Comparison of ENCODE assay signal across 12 mouse cellular contexts in genomic region chr9:25571381-25571780, GRCm38 (mm10).
DNase-seq lines count a peak whose midpoint lies in the region; ATAC-seq and TF ChIP-seq lines count a peak whose summit lies in the region.
"Had no signal": no experiment of that assay in that cellular context is flagged by ENCODE, and none has a peak within 500 bp of the region (broad histone marks: within the 10 kb centered on the region; RNA-seq: fewer than 3 reads in every experiment).

No protein-coding gene starts in this region.

- DNase-seq in liver, postnatal 0 days = no peak
- DNase-seq in liver = no peak
- DNase-seq in midbrain, postnatal 0 days (ENCODE audit: low spot score) = no peak
- DNase-seq in thymus, postnatal 25 days = no peak
- DNase-seq in spleen, adult 18-20 months = no peak
- DNase-seq: adrenal gland, postnatal 36 days; gastrocnemius, postnatal 10 days; kidney, postnatal 14 days; liver, embryonic 13.5 days; right cerebral cortex, postnatal 25 days had no signal

- H3K4me2 ChIP-seq in liver, postnatal 0 days (ENCODE audit: low read depth, low read length) = no peak overlapping the region
- no peak overlapping the region for H3K4me2 ChIP-seq in embryonic facial prominence, embryonic 12.5 days (replicated peaks)
- H3K4me2 ChIP-seq in forebrain, embryonic 15.5 days (replicated peaks) = no peak overlapping the region
- no peak overlapping the region for H3K4me2 ChIP-seq in midbrain, postnatal 0 days (ENCODE audit: low read depth, low read length, poor library complexity, severe bottlenecking)
- H3K4me2 ChIP-seq: liver, embryonic 13.5 days had no signal

- 39% methylated on average over 2 of the region's 2 CpGs for WGBS in liver, postnatal 0 days (ENCODE audit: insufficient replicate concordance)
- WGBS in embryonic facial prominence, embryonic 12.5 days = 41% methylated on average over 2 of the region's 2 CpGs
- 8% methylated on average over 2 of the region's 2 CpGs for WGBS in forebrain, embryonic 15.5 days
- WGBS in midbrain, postnatal 0 days = 40% methylated on average over 2 of the region's 2 CpGs

- H3K4me3 ChIP-seq in liver, postnatal 0 days (ENCODE audit: low read depth, low read length) = no peak overlapping the region
- no peak overlapping the region for H3K4me3 ChIP-seq in embryonic facial prominence, embryonic 12.5 days
- no peak overlapping the region for H3K4me3 ChIP-seq in forebrain, embryonic 15.5 days
- H3K4me3 ChIP-seq in midbrain, postnatal 0 days (ENCODE audit: low read depth, low read length) = no peak overlapping the region
- H3K4me3 ChIP-seq: liver, embryonic 13.5 days had no signal

- TF ChIP-seq EP300 in liver, postnatal 0 days (IDR thresholded peaks at IDR 0.05; ENCODE audit: low read depth) = no peak

- peak; percentile 44 for ATAC-seq in liver, postnatal 0 days
- no peak for ATAC-seq in embryonic facial prominence, embryonic 12.5 days (ENCODE audit: insufficient number of reproducible peaks, insufficient read depth, low FRiP score, low TSS enrichment)
- peak; percentile 66; the same call in 1 of the 2 replicates for ATAC-seq in forebrain, embryonic 15.5 days (replicated peaks)
- no peak for ATAC-seq in midbrain, postnatal 0 days (ENCODE audit: low FRiP score)

- H3K9me3 ChIP-seq in liver, postnatal 0 days (ENCODE audit: low read length) = no peaks in the 10 kb centered on the region
- no peaks in the 10 kb centered on the region for H3K9me3 ChIP-seq in embryonic facial prominence, embryonic 12.5 days
- H3K9me3 ChIP-seq in forebrain, embryonic 15.5 days = no peaks in the 10 kb centered on the region
- H3K9me3 ChIP-seq in midbrain, postnatal 0 days (ENCODE audit: low read length) = no peaks in the 10 kb centered on the region
- H3K9me3 ChIP-seq: liver, embryonic 13.5 days had no signal

- H3K36me3 ChIP-seq in liver, postnatal 0 days (replicated peaks; ENCODE audit: insufficient read depth, low read length) = no peaks in the 10 kb centered on the region
- H3K36me3 ChIP-seq in embryonic facial prominence, embryonic 12.5 days = no peaks in the 10 kb centered on the region
- H3K36me3 ChIP-seq in forebrain, embryonic 15.5 days = no peaks in the 10 kb centered on the region
- H3K36me3 ChIP-seq in midbrain, postnatal 0 days (ENCODE audit: insufficient read depth, low read length) = no peaks in the 10 kb centered on the region
- H3K36me3 ChIP-seq: liver, embryonic 13.5 days had no signal

- no peaks in the 10 kb centered on the region for H3K27me3 ChIP-seq in liver, postnatal 0 days (ENCODE audit: insufficient read depth, low read length)
- no peaks in the 10 kb centered on the region for H3K27me3 ChIP-seq in embryonic facial prominence, embryonic 12.5 days
- no peaks in the 10 kb centered on the region for H3K27me3 ChIP-seq in forebrain, embryonic 15.5 days
- no peaks in the 10 kb centered on the region for H3K27me3 ChIP-seq in midbrain, postnatal 0 days (ENCODE audit: insufficient read depth, low read length)
- H3K27me3 ChIP-seq: liver, embryonic 13.5 days had no signal

- H3K9ac ChIP-seq in liver, postnatal 0 days (replicated peaks) = no peak overlapping the region
- H3K9ac ChIP-seq in embryonic facial prominence, embryonic 12.5 days = no peak overlapping the region
- H3K9ac ChIP-seq in forebrain, embryonic 15.5 days (replicated peaks) = no peak overlapping the region
- 0 out of 2 replicates have a peak overlapping the region, but pooled peaks have one; percentile 2 for H3K9ac ChIP-seq in midbrain, postnatal 0 days (replicated peaks; ENCODE audit: low read length, poor library complexity, severe bottlenecking)
- H3K9ac ChIP-seq: liver, embryonic 13.5 days had no signal

- peak overlapping the region; percentile 77 for H3K27ac ChIP-seq in liver, postnatal 0 days (ENCODE audit: low read depth)
- peak overlapping the region; percentile 76 for H3K27ac ChIP-seq in embryonic facial prominence, embryonic 12.5 days
- peak overlapping the region; percentile 5; the same call in 1 of the 2 replicates for H3K27ac ChIP-seq in forebrain, embryonic 15.5 days (replicated peaks)
- peak overlapping the region; percentile 26; the same call in 1 of the 2 replicates for H3K27ac ChIP-seq in midbrain, postnatal 0 days (ENCODE audit: low read depth, low read length)
- H3K27ac ChIP-seq: liver, embryonic 13.5 days had no signal

- H3K4me1 ChIP-seq in liver, postnatal 0 days (ENCODE audit: insufficient read depth) = peaks cover 15% of the 10 kb centered on the region
- H3K4me1 ChIP-seq in embryonic facial prominence, embryonic 12.5 days = peaks cover 33% of the 10 kb centered on the region
- peaks cover 12% of the 10 kb centered on the region for H3K4me1 ChIP-seq in forebrain, embryonic 15.5 days
- H3K4me1 ChIP-seq in midbrain, postnatal 0 days (ENCODE audit: insufficient read depth, low read length) = no peaks in the 10 kb centered on the region

- no peak for TF ChIP-seq CTCF in liver, postnatal 0 days (IDR thresholded peaks at IDR 0.05; ENCODE audit: low read depth)
- no peak for TF ChIP-seq CTCF in midbrain, postnatal 0 days (IDR thresholded peaks at IDR 0.05)

Comparison
In these comparisons a context has a peak if more than half of its experiments do, and no peak if none do; other contexts are left out.
1. ATAC-seq: peak in liver, postnatal 0 days (single experiment) and forebrain, embryonic 15.5 days (single experiment); none in embryonic facial prominence, embryonic 12.5 days (single experiment) and midbrain, postnatal 0 days (single experiment).
2. H3K27ac ChIP-seq: peak in every context shown above with its lines; median percentile 77 in liver, postnatal 0 days; 76 in embryonic facial prominence, embryonic 12.5 days; 26 in midbrain, postnatal 0 days; 5 in forebrain, embryonic 15.5 days.